Mouse (Mus musculus) lung, embryonic 16.5 days (tissue): ENCODE data around the gene Gm8094. TPM values are rescaled to one million over a fixed set of nuclear protein-coding genes. Genes with fewer than 3 reads are reported as not detected.
"Not testable (repeated sequence)": the region's sequence is repeated elsewhere in the genome, so short reads cannot be mapped to it uniquely, and the experiment has no call there.

Source experiments
- ATAC-seq: fragments of 200-750 bp; cut with Nextera tagmentation; 2 replicates; pipeline ENCODE4 v1.8.0; 2017; ENCODE audit warnings: low read depth, mild to moderate bottlenecking, moderate library complexity
- H3K27ac ChIP-seq: fragments of 300-500 bp; sonication (generic); 2 replicates; pipeline ENCODE4 v1.5.1; 2014; ENCODE audit warnings: mild to moderate bottlenecking, control low read depth, low read length
- H3K27me3 ChIP-seq: fragments of 300-500 bp; sonication (generic); 2 replicates; pipeline ENCODE4 v1.6.1; 2014; ENCODE audit warnings: low read depth, low read length, mixed read lengths; ENCODE audit not compliant: control insufficient read depth, insufficient read depth
- H3K36me3 ChIP-seq: fragments of 300-500 bp; sonication (generic); 2 replicates; pipeline ENCODE4 v1.6.1; 2014; ENCODE audit warnings: low read length; ENCODE audit not compliant: control insufficient read depth, insufficient read depth
- H3K4me1 ChIP-seq: fragments of 300-500 bp; sonication (generic); replicated peaks from 2 replicates; pipeline ENCODE4 v1.6.1; 2014; ENCODE audit warnings: low read length, mixed read lengths; ENCODE audit not compliant: control insufficient read depth, insufficient read depth
- H3K4me2 ChIP-seq: fragments of 300-500 bp; sonication (generic); 2 replicates; pipeline ENCODE4 v1.6.1; 2014; ENCODE audit warnings: low read depth, low read length, control low read depth
- H3K4me3 ChIP-seq: fragments of 300-500 bp; sonication (generic); 2 replicates; pipeline ENCODE4 v1.5.1; 2014; ENCODE audit warnings: mild to moderate bottlenecking, low read length, control low read depth
- H3K9ac ChIP-seq: fragments of 300-500 bp; sonication (generic); 2 replicates; pipeline ENCODE4 v1.6.1; 2014; ENCODE audit warnings: low read length, control low read depth
- H3K9me3 ChIP-seq: fragments of 300-500 bp; sonication (generic); 2 replicates; pipeline ENCODE4 v1.6.1; 2016; ENCODE audit warnings: low read length; ENCODE audit not compliant: control insufficient read depth
- WGBS: fragments of 180-500 bp; shearing (Covaris S2); extraction: QIAGEN DNeasy Blood & Tissue Kit; methylation state at CpG from one replicate; pipeline ENCODE4 v1.1.7; 2014; 5-methylcytosine and 5-hydroxymethylcytosine counted together
- polyA plus RNA-seq: library from polyadenylated mRNA; unstranded; fragments of >200 nt; fragmentation: Nextera tagmentation; extraction: Ambion mirVana; gene quantifications from 2 replicates; pipeline ENCODE4 v1.2.1, GENCODE M21; 2015

The Gm8094 gene
- polyA plus RNA-seq: not detected in 2 replicates

GRCm38 (mm10) chr14:43076543-43076942 lies at the start of gene Gm8094:
TSS of gene Gm8094 (minus strand) at chr14:43076643.
- not testable (repeated sequence) for ATAC-seq, H3K9ac ChIP-seq, H3K9me3 ChIP-seq, H3K4me2 ChIP-seq, H3K4me1 ChIP-seq, H3K27me3 ChIP-seq, H3K27ac ChIP-seq, H3K4me3 ChIP-seq, H3K36me3 ChIP-seq
- 83% methylated on average over 2 of the region's 2 CpGs for WGBS

GRCm38 (mm10) chr14:43119673-43120072 lies 43.2 kb upstream of the Gm8094 start:
- not testable (repeated sequence) for H3K36me3 ChIP-seq, H3K4me2 ChIP-seq, H3K4me1 ChIP-seq, H3K9me3 ChIP-seq, ATAC-seq, H3K4me3 ChIP-seq, H3K27me3 ChIP-seq, H3K9ac ChIP-seq, H3K27ac ChIP-seq
- WGBS: 64% methylated on average over 1 of the region's 3 CpGs

- not testable (repeated sequence) for H3K9me3 ChIP-seq, H3K27me3 ChIP-seq, H3K36me3 ChIP-seq, H3K4me1 ChIP-seq, H3K4me3 ChIP-seq, H3K4me2 ChIP-seq, H3K9ac ChIP-seq, ATAC-seq, H3K27ac ChIP-seq
- WGBS: 72% methylated on average over 3 of the region's 3 CpGs
These were observed 23.9 kb upstream of the Gm8094 start, which contains the start of gene Gm8104 for GRCm38 (mm10) chr14:43100301-43100700. TSS of gene Gm8104 (plus strand) at chr14:43100601.

GRCm38 (mm10) chr14:43089103-43089919 lies 12.9 kb upstream of the Gm8094 start:
- not testable (repeated sequence) for ATAC-seq

GRCm38 (mm10) chr14:43084936-43085730 lies 8.7 kb upstream of the Gm8094 start:
- not testable (repeated sequence) for H3K4me1 ChIP-seq, H3K27me3 ChIP-seq, H3K36me3 ChIP-seq, H3K9me3 ChIP-seq, H3K27ac ChIP-seq, H3K4me2 ChIP-seq, H3K9ac ChIP-seq, H3K4me3 ChIP-seq, ATAC-seq
- 53% methylated on average over 1 of the region's 1 CpGs for WGBS

More at GRCm38 (mm10) chr14:43089103-43089919, 12.9 kb upstream of the Gm8094 start:
- not testable (repeated sequence) for H3K9me3 ChIP-seq, H3K4me3 ChIP-seq, H3K9ac ChIP-seq, H3K27me3 ChIP-seq, H3K36me3 ChIP-seq, H3K27ac ChIP-seq, H3K4me2 ChIP-seq, H3K4me1 ChIP-seq
- 38% methylated on average over 1 of the region's 14 CpGs for WGBS

- WGBS: 61% methylated on average over 4 of the region's 4 CpGs
- H3K36me3 ChIP-seq, ATAC-seq: not testable (repeated sequence)
These were observed 16.3 kb downstream of the Gm8094 start for GRCm38 (mm10) chr14:43060179-43060578.

GRCm38 (mm10) chr14:43058063-43058462 lies 18.4 kb downstream of the Gm8094 start:
- not testable (repeated sequence) for H3K27ac ChIP-seq, H3K4me2 ChIP-seq, ATAC-seq, H3K27me3 ChIP-seq, H3K9me3 ChIP-seq, H3K36me3 ChIP-seq, H3K9ac ChIP-seq, H3K4me3 ChIP-seq, H3K4me1 ChIP-seq
- 78% methylated on average over 3 of the region's 3 CpGs for WGBS

More at GRCm38 (mm10) chr14:43060179-43060578, 16.3 kb downstream of the Gm8094 start:
- H3K4me1 ChIP-seq, H3K9me3 ChIP-seq, H3K4me2 ChIP-seq, H3K27ac ChIP-seq, H3K9ac ChIP-seq, H3K4me3 ChIP-seq, H3K27me3 ChIP-seq: not testable (repeated sequence)

Other genes with a start within 250 kb of the Gm8094 start
- not detected in 2 replicates for gene Gm21977, start 223.2 kb downstream of the Gm8094 start, polyA plus RNA-seq
- gene Gm8082, start 83.0 kb downstream of the Gm8094 start, polyA plus RNA-seq: not detected in 2 replicates
- gene Gm10376, start 61.0 kb downstream of the Gm8094 start, polyA plus RNA-seq: not detected in 2 replicates
- 0.11 TPM in 1 of 2 replicates, not detected in the other for gene Gm8104, start 24.0 kb upstream of the Gm8094 start, polyA plus RNA-seq
- gene Gm7233, start 103.2 kb upstream of the Gm8094 start, polyA plus RNA-seq: not detected in 2 replicates
- not detected in 2 replicates for gene Gm8122, start 158.7 kb upstream of the Gm8094 start, polyA plus RNA-seq
- gene Gm8126, start 182.0 kb upstream of the Gm8094 start, polyA plus RNA-seq: not detected in 2 replicates
- gene Gm9732, start 198.4 kb upstream of the Gm8094 start, polyA plus RNA-seq: not detected in 2 replicates
- not detected in 2 replicates for gene Gm8127, start 217.2 kb upstream of the Gm8094 start, polyA plus RNA-seq